Mouse (Mus musculus) bone marrow macrophage, adult 2 months (primary cell): ENCODE data around the gene Sft2d1. TPM values are rescaled to one million over a fixed set of nuclear protein-coding genes. Genes with fewer than 3 reads are reported as not detected.
A peak's percentile ranks its signal among the peaks of the same experiment; 100 is the strongest.
"Not testable (repeated sequence)": the region's sequence is repeated elsewhere in the genome, so short reads cannot be mapped to it uniquely, and the experiment has no call there.

Experiments
- H3K27ac ChIP-seq: 2 replicates; pipeline ENCODE4 v1.5.1; 2012; ENCODE audit warnings: low read depth, low read length; ENCODE audit not compliant: insufficient read depth
- H3K4me1 ChIP-seq: 2 replicates; pipeline ENCODE4 v1.6.1; 2012; ENCODE audit warnings: low read length; ENCODE audit not compliant: control insufficient read depth, insufficient read depth
- H3K4me3 ChIP-seq: 2 replicates; pipeline ENCODE4 v1.5.1; 2012; ENCODE audit warnings: mild to moderate bottlenecking, low read length, moderate library complexity; ENCODE audit not compliant: insufficient read depth
- CTCF ChIP-seq: IDR thresholded peaks from 2 replicates; pipeline ENCODE4 v1.5.1; 2012; ENCODE audit warnings: low read depth, mild to moderate bottlenecking, low read length, moderate library complexity
- POLR2A ChIP-seq: IDR thresholded peaks from 2 replicates; pipeline ENCODE4 v1.6.1; 2012; ENCODE audit warnings: mild to moderate bottlenecking, low read depth, low read length, borderline replicate concordance
- polyA plus RNA-seq: library from polyadenylated mRNA; stranded (reverse); fragments of >200 nt; gene quantifications from 2 replicates; pipeline ENCODE4 v1.2.4, GENCODE M21; 2012; ENCODE audit not compliant: missing spikeins, insufficient read depth, insufficient read length

The Sft2d1 gene
- polyA plus RNA-seq: 161 and 186 TPM in 2 replicates

- TF ChIP-seq CTCF (no peak), POLR2A (0 out of 2 replicates have a peak, but pooled peaks have one; percentile 50)
- Histone ChIP-seq H3K27ac (peak within 1 kb of the TSS; percentile 95), H3K4me3 (peak within 1 kb of the TSS; percentile 91)
Measured at GRCm38 (mm10) chr17:8310838-8311614, at the start of gene Sft2d1. TSS of gene Sft2d1 (plus strand) at chr17:8311102.

GRCm38 (mm10) chr17:8264638-8265037, 46.3 kb upstream of the Sft2d1 start:
- H3K4me1 ChIP-seq, H3K4me3 ChIP-seq: not testable (repeated sequence)
- peak overlapping the region; percentile 15; the same call in 1 of the 2 replicates for H3K27ac ChIP-seq

More at GRCm38 (mm10) chr17:8310838-8311614, at the start of gene Sft2d1:
- H3K4me1 ChIP-seq: peaks cover 43% of the 10 kb centered on the region

- TF ChIP-seq POLR2A (no peak), CTCF (no peak)
- peaks cover 40% of the 10 kb centered on the region for H3K4me1 ChIP-seq
- no peak overlapping the region for H3K4me3 ChIP-seq
- no peak overlapping the region for H3K27ac ChIP-seq
Measured at GRCm38 (mm10) chr17:8272054-8272749, 38.7 kb upstream of the Sft2d1 start.

GRCm38 (mm10) chr17:8272951-8273350, 38.0 kb upstream of the Sft2d1 start:
- no peak overlapping the region for H3K27ac ChIP-seq
- no peak overlapping the region for H3K4me3 ChIP-seq
- peaks cover 40% of the 10 kb centered on the region for H3K4me1 ChIP-seq
- TF ChIP-seq POLR2A: no peak
- TF ChIP-seq CTCF: no peak

- Histone ChIP-seq H3K4me3 (no peak overlapping the region), H3K4me1 (peaks cover 34% of the 10 kb centered on the region), H3K27ac (no peak overlapping the region)
- no peak for TF ChIP-seq CTCF
- no peak for TF ChIP-seq POLR2A
Measured at GRCm38 (mm10) chr17:8276071-8276470, 34.8 kb upstream of the Sft2d1 start.

- peaks cover 28% of the 10 kb centered on the region for H3K4me1 ChIP-seq
- H3K27ac ChIP-seq: 0 out of 2 replicates have a peak overlapping the region, but pooled peaks have one; percentile 17
- TF ChIP-seq CTCF: no peak
- TF ChIP-seq POLR2A: no peak
- no peak overlapping the region for H3K4me3 ChIP-seq
Measured at GRCm38 (mm10) chr17:8276680-8277079, 34.2 kb upstream of the Sft2d1 start.

GRCm38 (mm10) chr17:8277266-8277665, 33.6 kb upstream of the Sft2d1 start:
- no peak for TF ChIP-seq CTCF
- no peak for TF ChIP-seq POLR2A
- Histone ChIP-seq H3K4me3 (no peak overlapping the region), H3K4me1 (peaks cover 25% of the 10 kb centered on the region), H3K27ac (no peak overlapping the region)

GRCm38 (mm10) chr17:8278356-8278755, 32.5 kb upstream of the Sft2d1 start:
- H3K27ac ChIP-seq: no peak overlapping the region
- no peak overlapping the region for H3K4me3 ChIP-seq
- TF ChIP-seq POLR2A (no peak), CTCF (no peak)
- peaks cover 18% of the 10 kb centered on the region for H3K4me1 ChIP-seq

GRCm38 (mm10) chr17:8282821-8283525, 27.9 kb upstream of the Sft2d1 start, which contains the start of gene Mpc1:
TSS of gene Mpc1 (plus strand) at chr17:8282904.
- H3K27ac ChIP-seq: peak within 1 kb of the TSS; percentile 88
- peaks cover 8% of the 10 kb centered on the region for H3K4me1 ChIP-seq
- H3K4me3 ChIP-seq: peak within 1 kb of the TSS; percentile 98
- TF ChIP-seq POLR2A (no peak), CTCF (no peak)
